Mouse (Mus musculus): ENCODE data around the gene Ube2d3. TPM values are rescaled to one million over a fixed set of nuclear protein-coding genes. Genes with fewer than 3 reads are reported as not detected.
"Not testable (repeated sequence)": the region's sequence is repeated elsewhere in the genome, so short reads cannot be mapped to it uniquely, and the experiment has no call there.

Ube2d3 gene
- polyA plus RNA-seq, 1 experiment: 31.3 TPM

- Histone ChIP-seq H3K36me3 (ENCODE audit: control insufficient read depth) (no peaks in the 10 kb centered on the region), H3K27me3 (ENCODE audit: control insufficient read depth) (peaks cover 9% of the 10 kb centered on the region), H3K4me3 (replicated peaks) (no peak overlapping the region), H3K9me3 (ENCODE audit: control insufficient read depth, low read length) (no peaks in the 10 kb centered on the region), H3K4me1 (ENCODE audit: control insufficient read depth) (peaks cover 9% of the 10 kb centered on the region)
- TF ChIP-seq GATA1 (IDR thresholded peaks at IDR 0.05; ENCODE audit: low read length) (no peak), TAL1 (IDR thresholded peaks at IDR 0.05; ENCODE audit: low read length) (no peak)
Observed at GRCm38 (mm10) chr3:135480767-135481166, 42.8 kb downstream of the Ube2d3 start.

GRCm38 (mm10) chr3:135481608-135482007 lies 43.7 kb downstream of the Ube2d3 start:
- Histone ChIP-seq H3K4me1 (ENCODE audit: control insufficient read depth) (peaks cover 11% of the 10 kb centered on the region), H3K4me3 (replicated peaks) (no peak overlapping the region), H3K27me3 (ENCODE audit: control insufficient read depth) (peaks cover 10% of the 10 kb centered on the region), H3K9me3 (ENCODE audit: control insufficient read depth, low read length) (no peaks in the 10 kb centered on the region), H3K36me3 (ENCODE audit: control insufficient read depth) (no peaks in the 10 kb centered on the region)
- TF ChIP-seq TAL1 (IDR thresholded peaks at IDR 0.05; ENCODE audit: low read length) (no peak), GATA1 (IDR thresholded peaks at IDR 0.05; ENCODE audit: low read length) (no peak)

GRCm38 (mm10) chr3:135484650-135485049 lies 46.7 kb downstream of the Ube2d3 start:
- not testable (repeated sequence) for H3K36me3 ChIP-seq (ENCODE audit: control insufficient read depth); H3K4me3 ChIP-seq (replicated peaks); H3K9me3 ChIP-seq (ENCODE audit: control insufficient read depth, low read length)

GRCm38 (mm10) chr3:135485128-135485899 lies 47.4 kb downstream of the Ube2d3 start, which contains the start of gene Manba:
Manba (plus strand) TSS chr3:135485611.
- no peaks in the 10 kb centered on the region for H3K36me3 ChIP-seq (ENCODE audit: control insufficient read depth)
- no peaks in the 10 kb centered on the region for H3K9me3 ChIP-seq (ENCODE audit: control insufficient read depth, low read length)
- peak within 1 kb of the TSS; percentile 71 for H3K4me3 ChIP-seq (replicated peaks)
- TF ChIP-seq GATA1 (IDR thresholded peaks at IDR 0.05; ENCODE audit: low read length) (no peak), TAL1 (IDR thresholded peaks at IDR 0.05; ENCODE audit: low read length) (no peak)
- peaks cover 10% of the 10 kb centered on the region for H3K27me3 ChIP-seq (ENCODE audit: control insufficient read depth)
- peaks cover 11% of the 10 kb centered on the region for H3K4me1 ChIP-seq (ENCODE audit: control insufficient read depth)

More at GRCm38 (mm10) chr3:135484650-135485049, 46.7 kb downstream of the Ube2d3 start:
- not testable (repeated sequence) for H3K27me3 ChIP-seq (ENCODE audit: control insufficient read depth)
- peaks cover 11% of the 10 kb centered on the region for H3K4me1 ChIP-seq (ENCODE audit: control insufficient read depth)

GRCm38 (mm10) chr3:135485900-135486241 lies 47.9 kb downstream of the Ube2d3 start:
- Histone ChIP-seq H3K36me3 (ENCODE audit: control insufficient read depth) (no peaks in the 10 kb centered on the region), H3K27me3 (ENCODE audit: control insufficient read depth) (peaks cover 10% of the 10 kb centered on the region), H3K4me3 (replicated peaks) (peak overlapping the region; percentile 71), H3K9me3 (ENCODE audit: control insufficient read depth, low read length) (no peaks in the 10 kb centered on the region), H3K4me1 (ENCODE audit: control insufficient read depth) (peaks cover 11% of the 10 kb centered on the region)
- TF ChIP-seq TAL1 (IDR thresholded peaks at IDR 0.05; ENCODE audit: low read length) (no peak), GATA1 (IDR thresholded peaks at IDR 0.05; ENCODE audit: low read length) (no peak)

- Histone ChIP-seq H3K4me1 (ENCODE audit: control insufficient read depth) (peaks cover 11% of the 10 kb centered on the region), H3K36me3 (ENCODE audit: control insufficient read depth) (no peaks in the 10 kb centered on the region), H3K9me3 (ENCODE audit: control insufficient read depth, low read length) (no peaks in the 10 kb centered on the region), H3K27me3 (ENCODE audit: control insufficient read depth) (peaks cover 10% of the 10 kb centered on the region), H3K4me3 (replicated peaks) (peak overlapping the region; percentile 71)
- TF ChIP-seq GATA1 (IDR thresholded peaks at IDR 0.05; ENCODE audit: low read length): no peak
- TF ChIP-seq TAL1 (IDR thresholded peaks at IDR 0.05; ENCODE audit: low read length): no peak
Observed at GRCm38 (mm10) chr3:135486351-135486750, 48.4 kb downstream of the Ube2d3 start.

- TF ChIP-seq TAL1 (IDR thresholded peaks at IDR 0.05; ENCODE audit: low read length) (no peak), GATA1 (IDR thresholded peaks at IDR 0.05; ENCODE audit: low read length) (no peak)
- Histone ChIP-seq H3K36me3 (ENCODE audit: control insufficient read depth) (no peaks in the 10 kb centered on the region), H3K9me3 (ENCODE audit: control insufficient read depth, low read length) (no peaks in the 10 kb centered on the region), H3K27me3 (ENCODE audit: control insufficient read depth) (peaks cover 10% of the 10 kb centered on the region), H3K4me3 (replicated peaks) (no peak overlapping the region), H3K4me1 (ENCODE audit: control insufficient read depth) (peaks cover 11% of the 10 kb centered on the region)
Observed at GRCm38 (mm10) chr3:135487803-135488202, 49.9 kb downstream of the Ube2d3 start.

- H3K9me3 ChIP-seq (ENCODE audit: control insufficient read depth, low read length): no peaks in the 10 kb centered on the region
- peaks cover 8% of the 10 kb centered on the region for H3K27me3 ChIP-seq (ENCODE audit: control insufficient read depth)
- TF ChIP-seq TAL1 (IDR thresholded peaks at IDR 0.05; ENCODE audit: low read length) (no peak), GATA1 (IDR thresholded peaks at IDR 0.05; ENCODE audit: low read length) (no peak)
Observed at GRCm38 (mm10) chr3:135489865-135490520, 52.0 kb downstream of the Ube2d3 start.

GRCm38 (mm10) chr3:135491102-135491501 lies 53.2 kb downstream of the Ube2d3 start:
- Histone ChIP-seq H3K36me3 (ENCODE audit: control insufficient read depth) (no peaks in the 10 kb centered on the region), H3K9me3 (ENCODE audit: control insufficient read depth, low read length) (no peaks in the 10 kb centered on the region), H3K4me3 (replicated peaks) (no peak overlapping the region), H3K4me1 (ENCODE audit: control insufficient read depth) (no peaks in the 10 kb centered on the region), H3K27me3 (ENCODE audit: control insufficient read depth) (no peaks in the 10 kb centered on the region)
- no peak for TF ChIP-seq TAL1 (IDR thresholded peaks at IDR 0.05; ENCODE audit: low read length)
- no peak for TF ChIP-seq GATA1 (IDR thresholded peaks at IDR 0.05; ENCODE audit: low read length)

More at GRCm38 (mm10) chr3:135489865-135490520, 52.0 kb downstream of the Ube2d3 start:
- no peaks in the 10 kb centered on the region for H3K36me3 ChIP-seq (ENCODE audit: control insufficient read depth)
- H3K4me1 ChIP-seq (ENCODE audit: control insufficient read depth): peaks cover 10% of the 10 kb centered on the region
- H3K4me3 ChIP-seq (replicated peaks): no peak overlapping the region

- H3K9me3 ChIP-seq (ENCODE audit: control insufficient read depth, low read length); H3K4me3 ChIP-seq (replicated peaks); H3K27me3 ChIP-seq (ENCODE audit: control insufficient read depth); H3K4me1 ChIP-seq (ENCODE audit: control insufficient read depth); H3K36me3 ChIP-seq (ENCODE audit: control insufficient read depth): not testable (repeated sequence)
Observed at GRCm38 (mm10) chr3:135493320-135493719, 55.4 kb downstream of the Ube2d3 start.

- H3K4me3 ChIP-seq (replicated peaks); H3K27me3 ChIP-seq (ENCODE audit: control insufficient read depth); H3K4me1 ChIP-seq (ENCODE audit: control insufficient read depth); H3K9me3 ChIP-seq (ENCODE audit: control insufficient read depth, low read length); H3K36me3 ChIP-seq (ENCODE audit: control insufficient read depth): not testable (repeated sequence)
Observed at GRCm38 (mm10) chr3:135497956-135498355, 60.0 kb downstream of the Ube2d3 start.

All from erythroblast, embryonic 14.5 days (primary cell).